Mouse (Mus musculus): Measurements from ENCODE around the gene Agap2. TPM values are rescaled to one million over a fixed set of nuclear protein-coding genes. Genes with fewer than 3 reads are reported as not detected.
A peak's percentile ranks its signal among the peaks of the same experiment; 100 is the strongest.

Gene Agap2
- polyA plus RNA-seq, 1 experiment, result 0.85 TPM

DNA sequence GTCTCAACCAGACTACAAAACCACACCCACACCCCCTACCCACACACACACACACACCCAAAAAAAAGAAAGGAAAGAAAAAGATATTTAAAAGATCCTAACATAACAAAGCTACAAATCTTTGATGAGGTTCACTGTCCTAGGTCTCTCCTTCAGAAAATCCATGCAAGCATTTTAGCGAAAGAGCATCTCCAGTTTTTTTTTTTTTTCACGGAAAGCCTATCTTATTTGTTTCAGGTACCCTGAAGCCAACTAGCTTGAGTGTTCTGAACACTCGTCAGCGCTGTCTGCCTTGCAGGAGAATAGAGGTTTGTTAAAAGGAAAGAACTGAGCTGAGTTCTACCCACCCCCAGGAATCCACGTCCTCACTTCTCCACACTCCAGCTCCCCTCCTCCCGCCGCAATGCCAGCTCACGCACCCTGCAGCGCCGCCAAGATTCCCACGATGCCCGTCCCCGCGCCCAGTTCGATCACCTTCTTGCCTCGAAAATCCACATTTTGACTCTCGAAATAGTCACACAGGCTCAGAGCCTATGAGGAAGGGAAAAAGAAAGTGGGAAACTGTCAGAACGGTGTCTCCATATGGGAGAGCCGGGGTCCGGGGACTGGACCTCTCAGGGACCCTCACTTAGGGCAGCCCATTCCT lies 34.4 kb upstream of the Agap2 start:
- TF ChIP-seq EP300 (IDR thresholded peaks at IDR 0.05; ENCODE audit: insufficient read depth, low read depth, low read length), result no peak
- no peak for TF ChIP-seq CTCF (IDR thresholded peaks at IDR 0.05; ENCODE audit: low read depth, low read length)
- TF ChIP-seq POLR2A (IDR thresholded peaks at IDR 0.05; ENCODE audit: insufficient read depth, low read length), result no peak
- Histone ChIP-seq H3K4me3 (ENCODE audit: low read depth, low read length) (peak overlapping the region; percentile 80), H3K9ac (ENCODE audit: low read depth, poor library complexity, severe bottlenecking) (peak overlapping the region; percentile 75), H3K27me3 (ENCODE audit: control insufficient read depth, insufficient read depth, low read length, poor library complexity, severe bottlenecking) (no peaks in the 10 kb centered on the region), H3K9me3 (replicated peaks; ENCODE audit: control insufficient read depth, insufficient read depth, low read length, poor library complexity, severe bottlenecking) (no peaks in the 10 kb centered on the region), H3K27ac (ENCODE audit: insufficient read depth, low read length) (no peak overlapping the region), H3K4me1 (ENCODE audit: control insufficient read depth, insufficient read depth, low read length) (no peaks in the 10 kb centered on the region), H3K36me3 (ENCODE audit: control insufficient read depth, insufficient read depth, low read length, poor library complexity, severe bottlenecking) (0 out of 2 replicates have a peak, but pooled peaks cover 4% of the 10 kb centered on the region)

DNA sequence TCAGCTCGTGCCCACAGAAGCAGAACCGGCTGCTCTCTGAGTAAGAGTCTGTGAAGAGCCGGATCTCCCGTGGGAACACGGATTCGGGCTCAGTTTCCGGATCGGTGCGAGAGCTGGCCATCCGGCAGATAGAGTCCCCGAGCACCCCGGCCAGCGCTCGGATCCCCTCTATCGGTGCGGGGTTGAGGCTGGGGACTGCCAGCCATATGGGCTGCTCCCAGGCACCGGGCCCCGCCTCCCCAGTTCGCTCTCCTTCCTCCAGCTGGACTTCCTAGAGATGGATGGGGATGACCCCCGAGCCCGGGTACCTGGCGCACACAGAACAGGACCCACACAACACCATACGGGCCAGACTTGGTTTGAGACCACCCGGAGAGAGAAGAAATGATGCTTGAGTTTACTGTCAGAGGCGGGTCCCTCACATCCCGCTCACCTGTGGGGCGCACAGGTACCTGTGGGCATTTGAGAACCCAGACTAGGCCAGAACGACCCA lies 33.8 kb upstream of the Agap2 start, which contains the start of the genes Mettl1 and Eef1akmt3:
Gene Mettl1 (plus strand): TSS at position 141 of the 493 bp plus-strand sequence.
Gene Eef1akmt3 (minus strand): TSS at position 240 of the 493 bp plus-strand sequence.
- Histone ChIP-seq H3K27me3 (ENCODE audit: control insufficient read depth, insufficient read depth, low read length, poor library complexity, severe bottlenecking) (no peaks in the 10 kb centered on the region), H3K4me3 (ENCODE audit: low read depth, low read length) (peak within 1 kb of the TSS; percentile 80), H3K9ac (ENCODE audit: low read depth, poor library complexity, severe bottlenecking) (peak within 1 kb of the TSS; percentile 75), H3K27ac (ENCODE audit: insufficient read depth, low read length) (no peak within 1 kb of the TSS), H3K4me1 (ENCODE audit: control insufficient read depth, insufficient read depth, low read length) (no peaks in the 10 kb centered on the region), H3K9me3 (replicated peaks; ENCODE audit: control insufficient read depth, insufficient read depth, low read length, poor library complexity, severe bottlenecking) (no peaks in the 10 kb centered on the region), H3K36me3 (ENCODE audit: control insufficient read depth, insufficient read depth, low read length, poor library complexity, severe bottlenecking) (0 out of 2 replicates have a peak, but pooled peaks cover 4% of the 10 kb centered on the region)
- TF ChIP-seq CTCF (IDR thresholded peaks at IDR 0.05; ENCODE audit: low read depth, low read length) (no peak), POLR2A (IDR thresholded peaks at IDR 0.05; ENCODE audit: insufficient read depth, low read length) (no peak), EP300 (IDR thresholded peaks at IDR 0.05; ENCODE audit: insufficient read depth, low read depth, low read length) (no peak)

DNA sequence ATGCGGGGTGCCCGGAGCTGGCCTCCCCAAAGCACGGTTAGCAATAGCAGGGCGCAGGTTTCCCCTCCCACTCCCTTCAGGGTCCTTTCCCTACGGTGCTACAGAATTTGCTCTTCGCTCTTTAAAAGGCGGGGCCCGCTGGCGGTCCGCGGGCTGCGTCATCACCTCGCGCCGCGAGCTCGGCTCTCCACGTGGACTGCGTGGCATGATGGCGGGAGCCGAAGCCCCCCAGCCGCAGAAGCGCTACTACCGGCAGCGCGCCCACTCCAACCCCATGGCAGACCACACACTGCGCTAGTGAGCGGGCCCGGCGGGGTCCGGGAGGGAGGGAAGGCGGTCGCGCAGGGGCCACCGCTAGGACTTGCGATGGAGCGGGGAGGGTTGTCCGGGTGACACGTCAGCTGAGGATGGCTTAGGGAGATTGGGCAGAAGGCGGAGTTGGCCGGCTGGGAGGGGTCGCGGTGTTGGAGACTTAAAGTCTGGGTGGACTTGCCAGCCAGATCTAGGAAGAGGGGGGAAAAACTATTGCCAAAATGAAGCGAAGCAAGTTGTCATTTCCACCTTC lies 33.2 kb upstream of the Agap2 start:
- Histone ChIP-seq H3K9ac (ENCODE audit: low read depth, poor library complexity, severe bottlenecking) (peak overlapping the region; percentile 75), H3K4me1 (ENCODE audit: control insufficient read depth, insufficient read depth, low read length) (no peaks in the 10 kb centered on the region), H3K27me3 (ENCODE audit: control insufficient read depth, insufficient read depth, low read length, poor library complexity, severe bottlenecking) (no peaks in the 10 kb centered on the region), H3K27ac (ENCODE audit: insufficient read depth, low read length) (no peak overlapping the region), H3K9me3 (replicated peaks; ENCODE audit: control insufficient read depth, insufficient read depth, low read length, poor library complexity, severe bottlenecking) (no peaks in the 10 kb centered on the region), H3K36me3 (ENCODE audit: control insufficient read depth, insufficient read depth, low read length, poor library complexity, severe bottlenecking) (0 out of 2 replicates have a peak, but pooled peaks cover 4% of the 10 kb centered on the region), H3K4me3 (ENCODE audit: low read depth, low read length) (peak overlapping the region; percentile 80)
- TF ChIP-seq POLR2A (IDR thresholded peaks at IDR 0.05; ENCODE audit: insufficient read depth, low read length) (peak; percentile 9), CTCF (IDR thresholded peaks at IDR 0.05; ENCODE audit: low read depth, low read length) (no peak), EP300 (IDR thresholded peaks at IDR 0.05; ENCODE audit: insufficient read depth, low read depth, low read length) (0 out of 2 replicates have a peak, but pooled peaks have one; percentile 49)

DNA sequence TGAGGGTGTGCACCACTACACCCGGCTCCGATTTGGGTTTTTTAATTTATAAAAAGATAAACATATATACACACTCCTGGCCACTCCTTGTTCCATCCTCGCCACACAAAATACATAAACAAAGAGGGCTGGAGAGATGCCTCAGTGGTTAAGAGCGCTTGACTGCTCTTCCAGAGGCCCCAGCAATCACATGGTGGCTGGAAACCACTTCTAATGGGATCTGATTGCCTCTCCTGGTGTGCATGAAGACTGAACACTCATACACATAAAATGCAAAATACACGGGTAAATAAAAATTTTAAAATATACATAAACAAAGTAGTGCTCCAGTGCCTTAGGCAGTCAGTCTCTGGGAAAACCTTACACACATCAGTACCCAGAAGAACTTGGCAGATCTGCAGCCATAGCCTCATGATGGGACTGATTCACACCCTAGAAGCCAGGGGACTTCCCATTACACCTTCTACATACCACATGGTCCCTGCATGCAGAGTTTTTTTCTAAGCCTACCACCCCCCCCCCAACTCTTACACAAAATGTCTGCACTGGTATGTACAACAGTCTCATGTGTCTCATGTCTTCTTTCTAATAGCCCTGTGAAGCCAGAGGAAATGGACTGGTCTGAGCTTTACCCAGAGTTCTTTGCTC lies 32.5 kb upstream of the Agap2 start:
- no peak overlapping the region for H3K27ac ChIP-seq (ENCODE audit: insufficient read depth, low read length)

DNA sequence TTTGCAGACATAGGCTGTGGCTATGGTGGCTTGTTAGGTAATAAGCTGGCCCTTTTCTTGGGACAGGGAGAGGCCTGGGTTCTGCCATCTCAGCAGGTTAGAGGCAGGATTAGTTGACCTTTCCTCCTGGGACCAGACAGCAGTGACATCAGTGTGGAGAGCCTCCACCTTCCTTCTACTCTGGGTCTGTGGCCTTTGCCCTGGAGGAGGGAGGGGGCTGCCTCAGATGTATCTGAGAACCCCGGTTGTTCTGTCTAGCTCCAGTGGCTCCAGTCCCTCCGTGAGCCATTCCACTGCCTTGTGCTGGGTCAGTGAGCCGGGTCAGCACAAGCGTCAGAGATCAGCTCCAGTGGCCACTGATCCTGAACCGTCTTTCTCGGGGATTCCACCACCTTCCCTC lies 31.9 kb upstream of the Agap2 start:
- Histone ChIP-seq H3K36me3 (ENCODE audit: control insufficient read depth, insufficient read depth, low read length, poor library complexity, severe bottlenecking) (0 out of 2 replicates have a peak, but pooled peaks cover 4% of the 10 kb centered on the region), H3K9me3 (replicated peaks; ENCODE audit: control insufficient read depth, insufficient read depth, low read length, poor library complexity, severe bottlenecking) (no peaks in the 10 kb centered on the region), H3K4me3 (ENCODE audit: low read depth, low read length) (no peak overlapping the region), H3K27ac (ENCODE audit: insufficient read depth, low read length) (no peak overlapping the region), H3K4me1 (ENCODE audit: control insufficient read depth, insufficient read depth, low read length) (no peaks in the 10 kb centered on the region), H3K27me3 (ENCODE audit: control insufficient read depth, insufficient read depth, low read length, poor library complexity, severe bottlenecking) (no peaks in the 10 kb centered on the region), H3K9ac (ENCODE audit: low read depth, poor library complexity, severe bottlenecking) (no peak overlapping the region)
- TF ChIP-seq CTCF (IDR thresholded peaks at IDR 0.05; ENCODE audit: low read depth, low read length) (no peak), EP300 (IDR thresholded peaks at IDR 0.05; ENCODE audit: insufficient read depth, low read depth, low read length) (no peak), POLR2A (IDR thresholded peaks at IDR 0.05; ENCODE audit: insufficient read depth, low read length) (no peak)

More for the DNA sequence above, 32.5 kb upstream of the Agap2 start:
- Histone ChIP-seq H3K9ac (ENCODE audit: low read depth, poor library complexity, severe bottlenecking) (peak overlapping the region; percentile 75), H3K9me3 (replicated peaks; ENCODE audit: control insufficient read depth, insufficient read depth, low read length, poor library complexity, severe bottlenecking) (no peaks in the 10 kb centered on the region), H3K27me3 (ENCODE audit: control insufficient read depth, insufficient read depth, low read length, poor library complexity, severe bottlenecking) (no peaks in the 10 kb centered on the region), H3K36me3 (ENCODE audit: control insufficient read depth, insufficient read depth, low read length, poor library complexity, severe bottlenecking) (0 out of 2 replicates have a peak, but pooled peaks cover 4% of the 10 kb centered on the region), H3K4me3 (ENCODE audit: low read depth, low read length) (peak overlapping the region; percentile 80), H3K4me1 (ENCODE audit: control insufficient read depth, insufficient read depth, low read length) (no peaks in the 10 kb centered on the region)
- TF ChIP-seq CTCF (IDR thresholded peaks at IDR 0.05; ENCODE audit: low read depth, low read length), result no peak
- TF ChIP-seq EP300 (IDR thresholded peaks at IDR 0.05; ENCODE audit: insufficient read depth, low read depth, low read length), result no peak
- no peak for TF ChIP-seq POLR2A (IDR thresholded peaks at IDR 0.05; ENCODE audit: insufficient read depth, low read length)

All from ES-Bruce4 (cell line).